Mouse (Mus musculus): ENCODE results near the gene Obp2a. TPM values are rescaled to one million over a fixed set of nuclear protein-coding genes. Genes with fewer than 3 reads are reported as not detected.
"Not testable (repeated sequence)": the region's sequence is repeated elsewhere in the genome, so short reads cannot be mapped to it uniquely, and the experiment has no call there.

The Obp2a gene
- total RNA-seq (2015) (not detected in 2 replicates), total RNA-seq (2017) (not detected in 2 replicates)

- ATAC-seq (ENCODE audit: poor library complexity, severe bottlenecking), result not testable (repeated sequence)
These were observed at the start of gene Obp2a for GRCm38 (mm10) chr2:25699743-25700142. TSS of gene Obp2a (plus strand) at chr2:25700043.

DNA sequence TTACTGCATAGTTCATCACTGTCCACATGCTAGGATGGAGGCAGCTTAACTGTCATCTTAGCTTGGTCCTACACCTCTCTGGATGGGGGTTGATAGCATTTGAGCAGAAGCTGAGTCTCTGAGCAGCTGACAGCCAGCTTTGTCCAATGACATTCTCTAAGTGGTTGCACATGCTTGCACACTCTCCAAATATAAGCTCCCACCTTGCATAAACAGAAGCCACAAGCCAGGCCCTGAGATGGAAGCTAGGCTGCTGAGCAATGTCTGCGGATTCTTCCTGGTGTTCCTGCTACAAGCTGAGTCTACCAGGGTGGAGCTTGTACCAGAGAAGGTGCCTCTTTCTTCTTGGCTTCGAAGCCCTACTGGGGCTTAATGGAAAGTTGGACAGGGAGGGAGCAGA, 46.9 kb upstream of the Obp2a start, which contains the start of gene Lcn8:
Lcn8 (plus strand) TSS at position 219 of the 400 bp plus-strand sequence.
- ATAC-seq (ENCODE audit: poor library complexity, severe bottlenecking), result no peak

GRCm38 (mm10) chr2:25654502-25654901, 45.3 kb upstream of the Obp2a start:
- no peak for ATAC-seq (ENCODE audit: poor library complexity, severe bottlenecking)

DNA sequence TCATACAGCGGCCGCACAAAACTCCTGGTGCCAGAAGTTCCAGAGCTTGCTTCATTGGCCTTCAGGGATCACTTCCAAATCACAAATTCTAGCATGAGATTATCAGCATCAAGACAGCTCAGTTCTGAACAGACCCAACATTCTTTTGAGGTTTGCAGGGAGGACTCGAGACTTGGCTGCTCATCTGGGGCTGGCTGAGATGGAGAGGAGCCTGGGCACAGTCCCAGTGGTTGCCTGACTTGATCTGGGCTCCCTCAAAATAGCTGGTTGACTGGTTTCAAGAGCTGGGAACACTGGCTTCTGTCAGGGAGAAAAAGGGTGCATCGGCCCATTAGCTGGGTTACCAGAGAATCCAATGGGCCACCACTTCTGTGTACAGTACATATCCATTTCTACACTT, 43.2 kb upstream of the Obp2a start:
- ATAC-seq (ENCODE audit: poor library complexity, severe bottlenecking), result no peak

DNA sequence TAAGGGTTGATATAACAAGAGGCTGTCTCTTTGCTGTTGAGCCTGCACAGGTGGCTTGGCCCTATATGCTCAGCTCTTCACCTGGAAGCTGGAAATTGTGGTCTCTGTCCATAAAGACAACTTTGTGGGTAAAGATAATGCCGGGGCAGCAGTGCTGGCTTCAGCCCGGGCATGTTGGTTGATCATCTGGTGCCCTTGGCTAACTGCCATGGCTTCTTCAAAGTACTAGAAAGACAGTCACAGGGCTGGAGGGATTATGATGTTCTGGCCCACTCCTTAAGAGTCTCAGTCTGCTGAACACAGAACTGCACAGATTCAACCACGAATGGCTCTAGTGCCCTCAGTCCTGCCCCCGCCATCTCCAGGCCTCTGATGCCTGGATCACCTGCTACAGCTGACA, 42.6 kb upstream of the Obp2a start:
- ATAC-seq (ENCODE audit: poor library complexity, severe bottlenecking), result no peak

DNA sequence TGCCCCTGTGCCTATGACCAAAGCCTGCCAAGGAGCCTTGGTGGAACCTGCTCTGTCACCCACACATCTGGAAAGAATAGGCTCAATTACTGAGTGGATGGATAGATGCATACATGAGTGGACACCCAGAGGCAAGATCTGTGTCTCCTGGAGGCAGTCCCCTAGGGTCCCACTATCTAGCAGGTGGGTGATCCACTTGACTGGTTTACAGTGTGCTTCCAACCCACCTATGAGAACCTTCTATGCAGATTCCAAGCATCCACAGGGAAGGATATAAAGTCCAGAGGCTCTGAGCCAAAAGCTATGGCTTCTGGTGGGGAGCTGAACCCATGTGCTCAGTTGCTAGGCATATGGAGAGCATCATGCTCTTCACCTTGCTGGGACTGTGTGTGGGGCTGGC, 42.2 kb upstream of the Obp2a start, which contains the start of gene Lcn5:
Lcn5 (plus strand) TSS at position 301 of the 400 bp plus-strand sequence.
- no peak for ATAC-seq (ENCODE audit: poor library complexity, severe bottlenecking)

GRCm38 (mm10) chr2:25660279-25660678, 39.6 kb upstream of the Obp2a start:
- no peak for ATAC-seq (ENCODE audit: poor library complexity, severe bottlenecking)

GRCm38 (mm10) chr2:25661245-25661970, 38.4 kb upstream of the Obp2a start:
- ATAC-seq (ENCODE audit: poor library complexity, severe bottlenecking), result no peak

DNA sequence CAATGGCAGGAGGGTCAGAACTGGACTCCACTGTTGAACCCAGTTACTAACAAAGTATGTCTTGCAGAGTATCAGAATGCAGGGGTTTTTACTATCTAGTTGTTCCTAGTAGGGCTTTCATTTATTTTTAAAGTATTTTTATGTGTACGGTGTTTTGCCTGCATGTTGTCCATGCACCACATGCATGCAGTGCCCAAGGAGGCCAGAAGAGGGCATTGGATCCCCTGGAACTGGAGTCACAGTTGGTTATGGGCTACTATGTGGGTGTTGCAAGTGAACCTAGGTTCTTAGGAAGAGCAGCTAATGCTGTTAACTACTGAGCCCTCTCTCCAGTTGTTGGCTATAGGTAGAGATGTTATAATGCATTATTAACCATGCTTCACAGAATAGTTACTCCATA, 36.3 kb upstream of the Obp2a start:
- ATAC-seq (ENCODE audit: poor library complexity, severe bottlenecking), result no peak

- ATAC-seq (ENCODE audit: poor library complexity, severe bottlenecking), result no peak
These were observed 35.7 kb upstream of the Obp2a start for GRCm38 (mm10) chr2:25664125-25664524.

GRCm38 (mm10) chr2:25666516-25666915, 33.3 kb upstream of the Obp2a start:
- ATAC-seq (ENCODE audit: poor library complexity, severe bottlenecking), result no peak

DNA sequence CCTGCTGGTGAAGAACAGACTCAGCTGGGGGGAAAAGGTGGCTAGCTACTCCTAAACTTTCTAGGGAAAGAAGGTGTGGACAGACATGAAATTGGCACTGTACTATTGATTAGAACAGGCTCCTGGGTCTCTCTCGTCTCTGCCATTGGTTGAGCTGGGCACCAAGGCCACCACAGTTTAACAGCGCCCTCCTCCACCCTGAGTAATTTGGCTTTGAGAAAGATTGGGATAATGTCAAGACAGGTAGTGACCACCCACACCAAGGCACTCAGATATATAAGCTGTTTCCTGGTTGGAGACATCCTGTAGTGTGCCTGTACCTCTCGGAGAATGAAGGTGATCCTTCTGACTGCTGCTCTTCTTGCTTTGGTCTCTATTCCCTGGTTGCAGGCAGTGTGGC, 23.4 kb upstream of the Obp2a start, which contains the start of gene Lcn6:
Lcn6 (plus strand) TSS at position 301 of the 400 bp plus-strand sequence.
- ATAC-seq (ENCODE audit: poor library complexity, severe bottlenecking), result no peak

DNA sequence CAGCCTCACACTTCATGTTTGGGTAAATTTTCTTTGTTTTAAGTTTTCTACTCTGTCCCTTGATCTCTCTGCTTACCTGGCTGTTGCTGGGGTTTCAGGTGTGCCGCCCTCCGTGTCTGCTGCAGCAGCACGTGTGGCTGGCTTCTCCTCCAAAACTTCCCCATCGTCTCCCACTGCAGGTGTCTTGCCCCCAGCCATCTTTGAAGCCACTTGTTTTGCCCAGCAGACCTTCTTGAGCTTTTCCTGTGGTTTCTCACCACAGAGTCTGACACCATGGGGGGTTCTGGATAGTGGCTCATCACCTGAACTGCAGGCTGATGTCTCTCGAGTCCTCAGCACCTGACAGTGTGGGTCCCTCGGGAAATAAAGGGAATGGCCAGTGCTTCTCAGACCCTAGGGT, 20.3 kb upstream of the Obp2a start:
- ATAC-seq (ENCODE audit: poor library complexity, severe bottlenecking), result no peak

- ATAC-seq (ENCODE audit: poor library complexity, severe bottlenecking), result no peak
These were observed 17.4 kb upstream of the Obp2a start, which contains the start of gene Lcn10 for GRCm38 (mm10) chr2:25682426-25682825. TSS of gene Lcn10 (plus strand) at chr2:25682726.

DNA sequence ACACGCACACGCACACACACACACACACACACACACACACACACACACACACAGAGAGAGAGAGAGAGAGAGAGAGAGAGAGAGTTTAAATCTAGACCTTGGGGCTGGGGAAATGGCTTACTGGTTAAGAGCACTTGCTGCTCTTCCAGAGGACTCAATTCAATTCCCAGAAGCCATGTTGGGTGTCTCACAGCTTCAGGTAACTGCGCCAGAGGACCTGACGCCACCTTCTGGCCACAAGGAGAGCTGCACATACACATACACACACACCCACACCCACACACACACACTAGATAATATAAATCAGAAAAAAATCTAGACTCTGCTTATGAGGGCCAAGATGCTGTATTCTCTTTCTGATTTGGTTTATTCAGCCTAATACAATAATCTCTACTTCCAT, 12.9 kb upstream of the Obp2a start:
- ATAC-seq (ENCODE audit: poor library complexity, severe bottlenecking), result no peak

DNA sequence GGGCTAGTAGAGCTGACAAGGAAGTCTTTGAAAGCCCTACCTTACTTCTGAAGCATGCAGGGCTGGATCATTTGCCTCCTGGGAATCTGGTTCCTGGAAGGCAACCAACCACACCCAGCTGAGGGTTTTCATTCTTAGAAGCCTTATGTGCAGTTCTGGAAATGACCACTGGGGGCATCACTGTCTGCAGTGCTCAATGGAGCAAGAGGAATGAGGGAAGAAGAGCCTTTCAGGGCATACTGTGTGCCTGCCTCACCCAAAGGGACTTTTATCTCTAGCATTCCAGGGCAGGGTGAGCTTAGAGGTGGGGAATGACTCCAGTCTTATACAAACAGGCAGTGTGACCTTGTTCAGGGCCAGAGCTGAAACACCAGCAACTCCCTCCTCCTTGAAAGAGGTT, 5.2 kb upstream of the Obp2a start:
- ATAC-seq (ENCODE audit: poor library complexity, severe bottlenecking), result peak; percentile 51; the same call in 1 of the 2 replicates

- no peak for ATAC-seq (ENCODE audit: poor library complexity, severe bottlenecking)
These were observed 2.9 kb upstream of the Obp2a start for GRCm38 (mm10) chr2:25696951-25697350.

- no peak for ATAC-seq (ENCODE audit: poor library complexity, severe bottlenecking)
These were observed 1.1 kb upstream of the Obp2a start for GRCm38 (mm10) chr2:25698696-25699095.

- no peak for ATAC-seq (ENCODE audit: poor library complexity, severe bottlenecking)
These were observed 1.2 kb downstream of the Obp2a start for GRCm38 (mm10) chr2:25701001-25701400.

- ATAC-seq (ENCODE audit: poor library complexity, severe bottlenecking), result no peak
These were observed 3.9 kb downstream of the Obp2a start for GRCm38 (mm10) chr2:25703706-25704105.

DNA sequence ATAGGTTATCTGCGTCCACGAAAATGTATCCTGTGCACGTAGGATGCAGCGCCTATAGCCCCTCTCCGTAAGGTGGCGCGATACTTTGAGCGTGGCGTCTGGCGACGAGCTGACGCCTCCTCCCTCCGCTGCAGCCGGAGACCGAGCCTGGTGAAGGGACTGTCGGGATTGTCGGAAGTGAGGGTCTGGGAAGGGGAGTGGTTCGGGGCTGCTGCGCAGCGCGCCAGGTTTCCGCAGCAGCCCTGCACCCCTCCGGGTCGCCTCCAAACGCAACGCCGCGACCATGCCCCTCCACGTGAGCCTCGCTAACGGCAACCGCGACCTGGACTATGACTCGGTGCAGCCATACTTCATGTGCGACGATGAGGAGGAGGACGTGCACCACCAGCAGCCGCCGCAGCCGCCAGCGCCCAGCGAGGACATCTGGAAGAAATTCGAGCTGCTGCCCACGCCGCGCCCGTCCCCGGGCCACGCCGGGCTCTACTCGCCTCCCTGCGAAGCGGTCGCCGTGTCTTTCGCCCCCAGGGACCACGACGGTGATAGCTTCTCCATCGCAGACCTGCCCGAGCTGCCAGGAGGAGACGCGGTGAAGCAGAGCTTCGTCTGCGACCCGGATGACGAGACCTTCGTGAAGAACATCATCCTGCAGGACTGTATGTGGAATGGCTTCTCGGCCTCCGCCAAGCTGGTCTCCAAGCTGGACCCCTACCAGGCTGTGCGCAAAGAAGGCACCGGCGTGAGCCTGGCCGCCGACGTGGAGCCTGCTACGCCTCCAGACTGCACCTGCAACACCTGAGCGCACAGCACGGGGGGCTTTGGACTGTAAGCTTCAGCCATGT, 7.0 kb downstream of the Obp2a start, which contains the start of gene Bmyc:
Bmyc (plus strand) TSS at position 97 of the 839 bp plus-strand sequence.
- peak; percentile 84 for ATAC-seq (ENCODE audit: poor library complexity, severe bottlenecking)

DNA sequence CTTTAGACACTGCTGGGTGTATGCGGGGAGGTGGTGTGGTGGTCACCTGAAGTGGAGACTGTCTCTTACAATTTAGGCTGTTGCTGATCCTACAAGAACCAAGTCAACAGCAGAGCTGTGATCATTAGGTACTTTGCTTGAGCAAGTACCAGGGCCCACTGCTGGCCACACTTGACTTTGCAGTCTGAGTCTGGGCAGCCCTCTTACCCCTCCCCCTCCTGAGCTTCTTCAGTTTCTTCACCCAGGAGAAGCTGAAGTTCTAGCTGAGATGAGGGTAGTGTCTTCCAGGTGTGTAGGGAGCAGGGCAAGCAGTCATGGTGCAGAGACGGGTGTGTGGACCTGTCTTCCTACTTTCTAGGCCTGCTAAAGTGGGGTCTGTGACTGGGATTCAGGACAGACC, 8.3 kb downstream of the Obp2a start:
- no peak for ATAC-seq (ENCODE audit: poor library complexity, severe bottlenecking)
